Mouse (Mus musculus) neutrophil, adult 5-6 weeks (primary cell): Measurements from ENCODE around the gene Fhod1. TPM values are rescaled to one million over a fixed set of nuclear protein-coding genes. Genes with fewer than 3 reads are reported as not detected.
"Not testable (repeated sequence)": the region's sequence is repeated elsewhere in the genome, so short reads cannot be mapped to it uniquely, and the experiment has no call there.

Source experiments
- ATAC-seq: fragments of 151-379, 151-347 bp; 2 replicates; pipeline ENCODE4 v1.8.0; 2017; ENCODE audit warnings: mild to moderate bottlenecking, moderate TSS enrichment; ENCODE audit not compliant: insufficient number of reproducible peaks, poor library complexity, low FRiP score, severe bottlenecking; ENCODE audit errors: extremely low read depth
- total RNA-seq: library from RNA; stranded (forward); fragments of 200-1000 nt; gene quantifications from 2 replicates; pipeline ENCODE4 v1.2.3, GENCODE M21; 2017

Fhod1 gene
- total RNA-seq, 1 experiment from 2014 or later: 21.8 TPM

GRCm38 (mm10) chr8:105304325-105305210 lies 43.2 kb downstream of the Fhod1 start:
- no peak for ATAC-seq

GRCm38 (mm10) chr8:105303874-105304273 lies 43.9 kb downstream of the Fhod1 start:
- no peak for ATAC-seq

- ATAC-seq: no peak
Observed at GRCm38 (mm10) chr8:105303396-105303795, 44.4 kb downstream of the Fhod1 start.

GRCm38 (mm10) chr8:105299962-105300361 lies 47.8 kb downstream of the Fhod1 start:
- no peak for ATAC-seq

GRCm38 (mm10) chr8:105298351-105299252 lies 49.2 kb downstream of the Fhod1 start:
- ATAC-seq: no peak

- ATAC-seq: peak; percentile 86
Observed at GRCm38 (mm10) chr8:105297511-105298192, 50.1 kb downstream of the Fhod1 start, which contains the start of gene E2f4. Gene E2f4 (plus strand): TSS chr8:105297663.

GRCm38 (mm10) chr8:105295895-105296573 lies 51.7 kb downstream of the Fhod1 start, which contains the start of gene Exoc3l:
Gene Exoc3l (minus strand): TSS chr8:105296101.
- ATAC-seq: no peak

- ATAC-seq: no peak
Observed at GRCm38 (mm10) chr8:105295256-105295655, 52.5 kb downstream of the Fhod1 start.

- no peak for ATAC-seq
Observed at GRCm38 (mm10) chr8:105294776-105295175, 53.0 kb downstream of the Fhod1 start.

GRCm38 (mm10) chr8:105293405-105293804 lies 54.3 kb downstream of the Fhod1 start:
- ATAC-seq: no peak

- no peak for ATAC-seq
Observed at GRCm38 (mm10) chr8:105292471-105292870, 55.3 kb downstream of the Fhod1 start.

- ATAC-seq: not testable (repeated sequence)
Observed at GRCm38 (mm10) chr8:105291802-105292201, 56.0 kb downstream of the Fhod1 start.

- not testable (repeated sequence) for ATAC-seq
Observed at GRCm38 (mm10) chr8:105291364-105291763, 56.4 kb downstream of the Fhod1 start.

- ATAC-seq: peak; percentile 55
Observed at GRCm38 (mm10) chr8:105290554-105291314, 57.0 kb downstream of the Fhod1 start.

- ATAC-seq: 0 out of 2 replicates have a peak, but pooled peaks have one; percentile 17
Observed at GRCm38 (mm10) chr8:105289805-105290460, 57.8 kb downstream of the Fhod1 start, which contains the start of gene 4931428F04Rik. Gene 4931428F04Rik (minus strand): TSS chr8:105289864.

GRCm38 (mm10) chr8:105288958-105289732 lies 58.6 kb downstream of the Fhod1 start:
- peak; percentile 73 for ATAC-seq
